Mouse (Mus musculus) cerebellum, adult 9-10 months (tissue): Measurements from ENCODE around the gene Kbtbd4.
A peak's percentile ranks its signal among the peaks of the same experiment; 100 is the strongest.

Source experiments
- DNase-seq: peaks from one replicate; pipeline ENCODE4 v3.0.0; 2022

The Kbtbd4 gene

DNA sequence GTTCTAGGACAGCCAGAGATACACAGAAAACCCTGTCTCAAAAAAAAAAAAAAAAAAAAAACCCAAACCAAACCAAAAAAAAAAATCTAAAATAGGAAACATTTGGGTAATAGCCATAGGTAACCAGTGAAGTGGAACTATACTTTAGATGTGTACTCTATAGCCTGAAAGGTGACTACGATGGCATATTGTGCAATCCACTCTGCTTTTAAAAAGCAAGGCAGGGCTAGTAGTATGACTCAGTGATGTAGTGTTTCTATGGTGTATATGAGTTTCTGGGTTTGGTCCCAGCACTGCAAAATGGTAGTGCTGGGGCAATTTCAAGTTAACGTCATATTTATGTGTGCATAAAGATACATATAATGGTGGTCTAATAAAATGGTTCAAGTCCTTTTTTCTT, 2.2 kb downstream of the Kbtbd4 start:
- no peak for DNase-seq

GRCm38 (mm10) chr2:90910861-90911260, 6.3 kb downstream of the Kbtbd4 start:
- DNase-seq, result no peak

GRCm38 (mm10) chr2:90911668-90912067, 7.1 kb downstream of the Kbtbd4 start:
- no peak for DNase-seq

DNA sequence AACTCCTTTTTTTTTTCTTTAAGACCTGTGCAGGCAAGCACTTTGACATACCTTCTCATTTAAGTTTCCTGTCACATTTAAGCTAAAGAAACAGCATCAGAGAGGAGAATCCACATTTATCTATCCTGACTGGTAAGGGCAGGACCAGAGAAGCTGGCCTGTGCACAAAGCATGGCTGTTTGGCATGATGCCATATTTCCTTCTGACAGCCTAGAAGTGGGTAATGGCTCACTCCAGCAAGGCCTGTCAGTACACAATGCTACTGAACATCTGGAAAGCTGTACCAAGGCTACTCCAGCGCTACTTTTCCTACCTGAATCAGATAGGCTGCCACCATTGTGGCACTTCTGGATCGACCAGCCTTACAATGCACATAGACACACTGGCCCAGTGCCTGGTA, 9.1 kb downstream of the Kbtbd4 start:
- DNase-seq, result peak; percentile 62

DNA sequence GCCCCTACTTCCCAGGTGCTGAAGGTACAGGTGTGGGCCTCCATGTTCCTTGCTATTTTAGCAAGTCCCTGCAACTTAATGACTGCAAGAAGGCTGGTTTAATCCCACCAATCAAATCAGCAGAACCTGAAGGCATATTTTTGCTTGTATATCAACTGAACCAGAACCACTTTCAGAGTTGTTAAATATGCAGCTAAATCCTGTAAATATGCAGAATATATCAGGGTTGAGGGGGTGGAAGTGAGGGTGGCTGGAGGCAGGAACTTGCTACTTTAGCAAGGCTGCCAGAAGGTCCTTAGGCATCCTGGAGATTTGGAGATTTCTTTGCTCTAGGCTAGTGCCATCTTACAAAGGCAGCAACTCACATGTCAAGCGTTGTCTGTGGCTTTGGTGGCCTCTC, 11.0 kb downstream of the Kbtbd4 start:
- DNase-seq, result no peak

DNA sequence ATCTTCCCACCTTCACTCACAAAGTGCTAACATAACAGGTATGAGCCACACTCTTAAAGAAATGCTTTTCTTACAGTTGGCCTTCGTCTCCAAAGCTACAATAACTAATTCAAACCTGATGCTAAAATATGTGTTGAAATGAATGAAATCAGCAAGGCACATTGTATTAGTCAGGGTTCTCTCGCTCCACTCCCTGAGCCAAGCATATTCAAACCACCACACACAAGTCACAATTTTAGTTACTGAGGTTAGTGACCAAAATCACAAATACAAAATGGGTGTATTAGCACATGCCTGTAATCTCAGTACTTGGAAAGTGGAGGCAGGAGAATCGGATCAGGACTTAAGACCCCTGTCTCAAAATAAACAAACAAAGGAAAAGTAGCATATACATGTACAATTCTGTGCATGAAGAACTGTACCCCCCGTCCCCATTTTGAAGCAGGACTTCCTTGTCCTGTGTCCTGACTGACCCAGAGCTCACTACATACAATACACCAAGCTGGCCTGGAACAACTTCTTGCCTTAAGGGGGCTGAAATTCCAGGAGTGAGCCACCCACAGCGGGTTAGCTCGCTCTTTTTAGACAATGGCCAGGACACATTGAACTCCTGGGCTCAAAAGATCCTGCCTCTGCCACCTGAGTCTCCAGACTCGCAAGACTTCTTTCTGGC, 12.2 kb downstream of the Kbtbd4 start:
- peak; percentile 47 for DNase-seq

- peak; percentile 65 for DNase-seq
Observed at GRCm38 (mm10) chr2:90917233-90917998, 12.9 kb downstream of the Kbtbd4 start.

DNA sequence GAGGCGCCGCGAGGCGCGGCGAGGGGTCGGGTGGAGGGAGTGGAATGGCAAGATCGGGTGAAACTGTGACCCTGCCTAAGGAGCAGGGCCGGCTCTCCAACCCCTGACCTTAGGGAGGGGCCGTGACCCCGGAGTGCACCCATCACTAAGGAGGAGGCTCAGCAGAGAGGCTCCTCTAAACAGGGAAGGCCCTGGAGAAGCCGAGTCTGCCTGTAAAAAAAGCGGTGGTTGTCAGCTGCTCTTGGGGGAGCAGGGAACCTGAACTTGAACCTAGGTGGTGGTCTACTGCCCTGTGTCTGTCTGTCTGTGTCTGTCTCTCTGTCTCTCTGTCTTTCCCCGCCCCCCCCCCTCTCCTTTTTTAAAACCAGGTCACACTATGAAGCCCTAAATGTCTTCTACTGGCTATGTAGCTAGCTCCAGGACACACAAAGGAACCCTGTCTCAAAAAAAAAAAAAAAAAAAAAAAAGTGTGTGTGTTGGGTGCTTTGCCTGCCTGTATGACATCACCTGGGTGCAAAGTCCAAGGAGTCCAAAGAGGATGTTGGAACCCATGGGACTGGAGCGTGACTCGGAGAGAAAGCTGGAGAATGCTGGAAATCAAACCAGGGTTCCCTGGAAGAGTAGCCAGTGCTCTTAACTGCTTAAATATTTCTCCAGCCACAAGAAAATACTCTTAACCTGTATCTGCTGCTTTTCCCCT, 13.6 kb downstream of the Kbtbd4 start:
- no peak for DNase-seq

DNA sequence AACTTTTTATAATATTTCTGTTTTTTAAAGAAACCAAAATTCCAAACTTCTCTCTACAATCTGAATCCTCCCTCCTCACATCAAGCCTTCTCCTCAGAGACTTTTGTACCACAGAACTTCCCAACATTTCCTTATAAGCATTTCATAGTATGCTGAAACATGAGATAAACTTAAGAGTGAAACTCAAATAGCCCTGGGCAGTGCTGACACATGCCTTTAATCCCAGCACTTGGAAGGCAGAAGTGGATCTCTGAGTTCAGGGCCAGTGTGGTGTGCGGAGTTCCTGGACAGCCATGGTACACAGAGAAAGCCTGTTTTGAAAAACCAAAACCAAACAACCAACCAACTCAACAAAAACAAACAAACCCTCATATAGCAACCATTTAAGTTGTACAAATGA, 16.6 kb downstream of the Kbtbd4 start:
- DNase-seq, result no peak

DNA sequence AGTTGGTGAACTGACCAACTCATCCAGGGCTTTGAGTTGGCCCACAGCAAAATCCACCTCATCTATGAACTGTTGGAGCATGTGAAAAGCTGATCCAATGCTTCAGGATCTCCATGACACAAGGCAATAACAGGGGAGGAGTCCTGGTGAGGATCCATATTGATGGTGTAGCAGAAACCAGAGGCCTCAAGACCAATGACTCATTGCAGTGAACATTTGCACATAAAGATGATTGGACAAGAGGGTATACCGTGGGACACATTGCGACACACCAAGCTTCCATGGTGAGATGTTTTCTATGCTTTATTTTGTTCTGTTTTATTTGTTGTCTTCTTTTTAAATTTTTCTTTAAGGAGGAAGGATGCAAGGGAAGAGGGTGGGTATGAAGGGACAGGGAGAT, 18.1 kb downstream of the Kbtbd4 start:
- no peak for DNase-seq

DNA sequence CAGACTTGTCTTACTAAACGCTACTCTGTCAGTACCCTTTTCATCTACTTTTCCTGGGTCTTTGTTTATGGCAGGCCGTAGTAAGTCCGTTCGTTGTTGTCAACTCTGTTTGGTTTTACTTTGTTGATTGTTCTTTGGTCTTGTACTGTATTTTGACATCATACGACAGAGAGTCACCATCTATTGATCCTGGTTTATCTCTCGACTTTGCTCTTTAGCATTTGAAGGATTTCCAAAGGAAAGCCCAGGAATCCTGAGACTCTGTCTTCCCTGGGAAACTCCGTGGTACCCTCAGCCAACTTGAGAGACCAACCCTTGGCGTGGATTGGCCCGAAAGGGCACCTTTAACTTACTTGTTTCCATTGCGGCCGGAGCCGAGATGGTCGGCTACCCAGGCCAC, 24.0 kb downstream of the Kbtbd4 start:
- DNase-seq, result no peak

DNA sequence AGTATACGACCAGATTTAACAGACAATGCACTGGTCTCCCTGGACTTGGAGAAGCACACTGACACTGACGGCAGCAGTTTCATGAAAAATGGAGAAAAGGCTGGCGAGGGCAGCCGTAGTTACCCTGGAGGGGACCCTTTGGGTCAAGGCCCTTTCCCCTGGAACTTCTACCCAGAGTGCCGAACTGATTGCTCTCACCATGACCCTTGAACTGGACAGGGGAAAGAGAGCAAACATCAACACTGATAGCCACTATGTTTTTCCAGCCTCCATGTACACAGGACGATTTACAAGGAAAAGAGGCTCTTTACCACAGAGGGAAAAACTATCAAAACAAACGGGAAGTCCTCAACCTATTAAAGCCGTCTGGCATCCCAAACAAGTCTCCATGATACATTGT, 27.3 kb downstream of the Kbtbd4 start:
- DNase-seq, result no peak

- DNase-seq, result no peak
Observed at GRCm38 (mm10) chr2:90932273-90932672, 27.7 kb downstream of the Kbtbd4 start.

GRCm38 (mm10) chr2:90938362-90938761, 33.8 kb downstream of the Kbtbd4 start:
- peak; percentile 31 for DNase-seq

GRCm38 (mm10) chr2:90939750-90940149, 35.2 kb downstream of the Kbtbd4 start:
- peak; percentile 65 for DNase-seq

- peak; percentile 79 for DNase-seq
Observed at GRCm38 (mm10) chr2:90940233-90941229, 36.0 kb downstream of the Kbtbd4 start, which contains the start of gene Celf1. Gene Celf1 (plus strand): TSS chr2:90940382.

- DNase-seq, result peak; percentile 17
Observed at GRCm38 (mm10) chr2:90941744-90942143, 37.2 kb downstream of the Kbtbd4 start.

- DNase-seq, result no peak
Observed at GRCm38 (mm10) chr2:90950149-90950548, 45.6 kb downstream of the Kbtbd4 start.

- no peak for DNase-seq
Observed at GRCm38 (mm10) chr2:90950582-90951194, 46.1 kb downstream of the Kbtbd4 start.

DNA sequence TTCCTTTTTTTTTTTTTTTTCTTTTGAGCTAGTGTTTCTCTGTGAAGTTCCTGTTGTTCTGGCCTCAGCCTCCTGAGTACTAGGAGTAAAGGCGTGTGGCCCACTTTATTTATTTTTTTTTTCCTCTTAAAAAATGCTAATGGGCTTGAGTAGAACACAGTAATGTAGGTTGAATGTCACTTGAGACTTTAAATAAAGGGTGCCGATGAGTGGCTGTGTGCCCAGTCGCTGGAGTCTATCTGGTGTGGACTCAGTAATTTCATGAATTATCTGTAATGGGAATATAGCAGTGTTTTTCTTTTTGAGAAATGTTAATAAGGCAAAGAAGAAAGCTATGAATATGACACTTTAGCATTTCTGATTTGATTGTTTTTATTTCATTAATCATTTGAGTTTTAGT, 48.9 kb downstream of the Kbtbd4 start:
- no peak for DNase-seq

DNA sequence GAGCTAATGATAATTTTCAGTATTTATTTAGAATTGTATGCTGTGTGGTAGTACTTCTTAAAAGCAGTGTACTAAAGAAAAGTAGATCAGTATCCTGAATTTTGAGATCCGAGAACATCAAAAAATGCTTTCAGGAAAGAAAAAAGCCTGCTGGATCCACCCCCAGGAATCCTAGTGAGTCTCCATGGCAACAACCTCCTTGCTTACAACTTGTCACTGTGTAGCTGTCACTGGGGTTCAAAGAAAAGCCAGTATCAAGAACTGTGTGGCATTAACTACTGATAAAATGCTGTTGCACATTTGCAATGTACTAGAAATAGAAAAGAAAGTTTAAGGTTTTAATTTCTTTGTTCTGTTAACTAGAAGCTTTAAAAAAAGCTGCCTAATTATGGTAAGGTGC, 51.5 kb downstream of the Kbtbd4 start:
- DNase-seq, result no peak

GRCm38 (mm10) chr2:90958856-90959255, 54.3 kb downstream of the Kbtbd4 start:
- no peak for DNase-seq
